30 mouse cellular contexts compared by ENCODE assay signal in genomic region chr10:25844348-25844747, GRCm38 (mm10).
"Had no signal": no experiment of that assay in that cellular context is flagged by ENCODE, and none has a peak within 500 bp of the region (broad histone marks: within the 10 kb centered on the region; RNA-seq: fewer than 3 reads in every experiment).

No protein-coding gene starts in this region.

- H3K27me3 ChIP-seq: limb, embryonic 12.5 days; limb, embryonic 13.5 days; limb, embryonic 15.5 days; liver, embryonic 12.5 days; liver, embryonic 13.5 days; liver, embryonic 15.5 days; lung, embryonic 15.5 days; megakaryocyte, embryonic 14.5 days; midbrain, embryonic 12.5 days; midbrain, embryonic 13.5 days; midbrain, embryonic 15.5 days; neural tube, embryonic 12.5 days had no signal

- H3K4me1 ChIP-seq: limb, embryonic 10.5 days; limb, embryonic 12.5 days; limb, embryonic 13.5 days; limb, embryonic 15.5 days; liver, embryonic 12.5 days; liver, embryonic 13.5 days; liver, embryonic 15.5 days; lung, embryonic 15.5 days; megakaryocyte, embryonic 14.5 days; midbrain, embryonic 10.5 days; midbrain, embryonic 12.5 days; midbrain, embryonic 13.5 days; midbrain, embryonic 15.5 days; neural tube, embryonic 12.5 days had no signal

- H3K27ac ChIP-seq: limb, embryonic 10.5 days; limb, embryonic 12.5 days; limb, embryonic 13.5 days; limb, embryonic 15.5 days; liver, embryonic 12.5 days; liver, embryonic 13.5 days; liver, embryonic 14.5 days; liver, embryonic 15.5 days; lung, embryonic 15.5 days; macrophage; midbrain, embryonic 10.5 days; midbrain, embryonic 12.5 days; midbrain, embryonic 13.5 days; midbrain, embryonic 15.5 days; neural tube, embryonic 12.5 days had no signal

- H3K9me3 ChIP-seq: limb, embryonic 10.5 days; limb, embryonic 12.5 days; limb, embryonic 13.5 days; limb, embryonic 15.5 days; liver, embryonic 12.5 days; liver, embryonic 13.5 days; liver, embryonic 15.5 days; lung, embryonic 15.5 days; megakaryocyte, embryonic 14.5 days; midbrain, embryonic 10.5 days; midbrain, embryonic 12.5 days; midbrain, embryonic 13.5 days; midbrain, embryonic 15.5 days; neural tube, embryonic 12.5 days had no signal

- H3K36me3 ChIP-seq: limb, embryonic 10.5 days; limb, embryonic 12.5 days; limb, embryonic 13.5 days; limb, embryonic 15.5 days; liver, embryonic 12.5 days; liver, embryonic 13.5 days; liver, embryonic 15.5 days; lung, embryonic 15.5 days; midbrain, embryonic 10.5 days; midbrain, embryonic 12.5 days; midbrain, embryonic 13.5 days; midbrain, embryonic 15.5 days; neural tube, embryonic 12.5 days had no signal

- DNase-seq: left cerebral cortex, postnatal 4 days; liver; liver, embryonic 13.5 days; liver, postnatal 0 days; lung, adult 18-20 months; lung, adult 2 months; lung, embryonic 14.5 days; lung, postnatal 10 days; lung, postnatal 14 days; lung, postnatal 36 days; lung, postnatal 4 days; midbrain, embryonic 14.5 days had no signal

- H3K4me3 ChIP-seq: limb, embryonic 10.5 days; limb, embryonic 12.5 days; limb, embryonic 13.5 days; limb, embryonic 15.5 days; liver, embryonic 12.5 days; liver, embryonic 13.5 days; liver, embryonic 15.5 days; lung, embryonic 15.5 days; megakaryocyte, embryonic 14.5 days; midbrain, embryonic 10.5 days; midbrain, embryonic 12.5 days; midbrain, embryonic 13.5 days; midbrain, embryonic 15.5 days; myocyte; neural tube, embryonic 12.5 days had no signal

- H3K9ac ChIP-seq: limb, embryonic 12.5 days; limb, embryonic 13.5 days; limb, embryonic 15.5 days; liver, embryonic 12.5 days; liver, embryonic 13.5 days; liver, embryonic 14.5 days; liver, embryonic 15.5 days; liver, postnatal 0 days; lung, embryonic 14.5 days; lung, embryonic 15.5 days; midbrain, embryonic 12.5 days; midbrain, embryonic 13.5 days; midbrain, embryonic 15.5 days; neural tube, embryonic 12.5 days had no signal

- H3K4me2 ChIP-seq: limb, embryonic 12.5 days; limb, embryonic 13.5 days; limb, embryonic 15.5 days; liver, embryonic 11.5 days; liver, embryonic 12.5 days; liver, embryonic 13.5 days; liver, embryonic 15.5 days; lung, embryonic 14.5 days; lung, embryonic 15.5 days; midbrain, embryonic 11.5 days; midbrain, embryonic 12.5 days; midbrain, embryonic 13.5 days; midbrain, embryonic 15.5 days; neural tube, embryonic 12.5 days had no signal
